Mouse (Mus musculus) thymus, adult 2 months (tissue): ENCODE measurements around the gene 4933406M09Rik.

Source experiments
- CTCF ChIP-seq: fragments of 200-500 bp; IDR thresholded peaks from 2 replicates; pipeline ENCODE4 v1.5.1; 2012; ENCODE audit warnings: mild to moderate bottlenecking, control low read depth, low read length, moderate library complexity, borderline replicate concordance; ENCODE audit not compliant: control insufficient read depth, poor library complexity, insufficient read depth; ENCODE audit errors: extremely low read depth
- POLR2A ChIP-seq: fragments of 200-500 bp; IDR thresholded peaks from 2 replicates; pipeline ENCODE4 v1.6.1; 2012; ENCODE audit warnings: mild to moderate bottlenecking, low read length, control low read depth, moderate library complexity; ENCODE audit not compliant: control insufficient read depth, poor library complexity, insufficient read depth; ENCODE audit errors: extremely low read depth

GRCm38 (mm10) chr1:134393827-134394226 is 8.1 kb downstream of the 4933406M09Rik start:
- TF ChIP-seq POLR2A (no peak), CTCF (no peak)
